Mouse (Mus musculus): ENCODE measurements around the gene Zdhhc11. TPM values are rescaled to one million over a fixed set of nuclear protein-coding genes. Genes with fewer than 3 reads are reported as not detected.

Gene Zdhhc11
- polyA plus RNA-seq, 2 experiments = not detected

- ATAC-seq (ENCODE audit: insufficient read depth) = peak; percentile 57
- H3K27ac ChIP-seq = peak overlapping the region; percentile 35; the same call in 1 of the 2 replicates
- peaks cover 6 to 10% of the 10 kb centered on the region in 2 experiments; a peak in 3 of 4 replicates for H3K4me1 ChIP-seq (replicated peaks; ENCODE audit: control insufficient read depth in 2 of 2, insufficient read depth in 2 of 2, low read length in 1 of 2)
- 36% methylated on average over 5 of the region's 5 CpGs for WGBS (ENCODE audit: insufficient replicate concordance)
- H3K4me2 ChIP-seq (ENCODE audit: low read depth) = peak overlapping the region; percentile 16
- no peaks in the 10 kb centered on the region for H3K36me3 ChIP-seq (replicated peaks; ENCODE audit: control insufficient read depth, insufficient read depth, low read depth)
- DNase-seq (ENCODE audit: low read depth in 3 of 3, low spot score in 3 of 3) = peak in 1 of 3 experiments; percentile 33
- H3K9me3 ChIP-seq (ENCODE audit: control insufficient read depth, low read length) = no peaks in the 10 kb centered on the region
- no peaks in the 10 kb centered on the region for H3K27me3 ChIP-seq (ENCODE audit: control insufficient read depth, insufficient read depth, low read length)
- TF ChIP-seq CTCF (IDR thresholded peaks at IDR 0.05; ENCODE audit: low read depth) (no peak), EP300 (IDR thresholded peaks at IDR 0.05; ENCODE audit: low read depth) (no peak)
- H3K9ac ChIP-seq (replicated peaks) = no peak overlapping the region
- no peak overlapping the region for H3K4me3 ChIP-seq (ENCODE audit: insufficient read depth in 1 of 2, low read depth in 2 of 2, low read length in 2 of 2)
These were observed 26.7 kb downstream of the Zdhhc11 start for GRCm38 (mm10) chr13:73990325-73990724.

- Histone ChIP-seq H3K9ac (replicated peaks) (no peak overlapping the region), H3K27ac (no peak overlapping the region; the same call in 1 of the 2 replicates), H3K9me3 (ENCODE audit: control insufficient read depth, low read length) (no peaks in the 10 kb centered on the region), H3K36me3 (replicated peaks; ENCODE audit: control insufficient read depth, insufficient read depth, low read depth) (no peaks in the 10 kb centered on the region), H3K4me3 (ENCODE audit: insufficient read depth in 1 of 2, low read depth in 2 of 2, low read length in 2 of 2) (no peak overlapping the region), H3K27me3 (ENCODE audit: control insufficient read depth, insufficient read depth, low read length) (no peaks in the 10 kb centered on the region), H3K4me2 (ENCODE audit: low read depth) (peak overlapping the region; percentile 16), H3K4me1 (replicated peaks; ENCODE audit: control insufficient read depth in 2 of 2, insufficient read depth in 2 of 2, low read length in 1 of 2) (peaks cover 6 to 10% of the 10 kb centered on the region in 2 experiments; a peak in 3 of 4 replicates)
- TF ChIP-seq CTCF (IDR thresholded peaks at IDR 0.05; ENCODE audit: low read depth) (no peak), EP300 (IDR thresholded peaks at IDR 0.05; ENCODE audit: low read depth) (peak; percentile 83)
- ATAC-seq (ENCODE audit: insufficient read depth) = peak; percentile 95
- 22% methylated on average over 2 of the region's 2 CpGs for WGBS (ENCODE audit: insufficient replicate concordance)
- peak; percentile 56 to 75 (median 59) for DNase-seq (ENCODE audit: low read depth in 3 of 3, low spot score in 3 of 3)
These were observed 27.1 kb downstream of the Zdhhc11 start for GRCm38 (mm10) chr13:73990761-73991160.

GRCm38 (mm10) chr13:73991267-73991666, 27.6 kb downstream of the Zdhhc11 start:
- no peaks in the 10 kb centered on the region for H3K27me3 ChIP-seq (ENCODE audit: control insufficient read depth, insufficient read depth, low read length)
- H3K4me1 ChIP-seq (replicated peaks; ENCODE audit: control insufficient read depth in 2 of 2, insufficient read depth in 2 of 2, low read length in 1 of 2) = peaks cover 6 to 10% of the 10 kb centered on the region in 2 experiments; a peak in 3 of 4 replicates
- H3K4me3 ChIP-seq (ENCODE audit: insufficient read depth in 1 of 2, low read depth in 2 of 2, low read length in 2 of 2) = no peak overlapping the region
- no peak for DNase-seq (ENCODE audit: low read depth in 3 of 3, low spot score in 3 of 3)
- no peak for ATAC-seq (ENCODE audit: insufficient read depth)
- H3K9ac ChIP-seq (replicated peaks) = no peak overlapping the region
- H3K27ac ChIP-seq = no peak overlapping the region
- no peaks in the 10 kb centered on the region for H3K36me3 ChIP-seq (replicated peaks; ENCODE audit: control insufficient read depth, insufficient read depth, low read depth)
- no peak for TF ChIP-seq CTCF (IDR thresholded peaks at IDR 0.05; ENCODE audit: low read depth)
- no peak for TF ChIP-seq EP300 (IDR thresholded peaks at IDR 0.05; ENCODE audit: low read depth)
- no peak overlapping the region for H3K4me2 ChIP-seq (ENCODE audit: low read depth)
- WGBS (ENCODE audit: insufficient replicate concordance) = 48% methylated on average over 5 of the region's 5 CpGs
- H3K9me3 ChIP-seq (ENCODE audit: control insufficient read depth, low read length) = no peaks in the 10 kb centered on the region

- Histone ChIP-seq H3K4me3 (ENCODE audit: insufficient read depth in 1 of 2, low read depth in 2 of 2, low read length in 2 of 2) (no peak overlapping the region), H3K9me3 (ENCODE audit: control insufficient read depth, low read length) (no peaks in the 10 kb centered on the region), H3K36me3 (replicated peaks; ENCODE audit: control insufficient read depth, insufficient read depth, low read depth) (no peaks in the 10 kb centered on the region), H3K27ac (no peak overlapping the region), H3K4me1 (replicated peaks; ENCODE audit: control insufficient read depth in 2 of 2, insufficient read depth in 2 of 2, low read length in 1 of 2) (peaks cover 0 to 2% of the 10 kb centered on the region in 2 experiments; a peak in 2 of 4 replicates), H3K9ac (replicated peaks) (no peak overlapping the region), H3K4me2 (ENCODE audit: low read depth) (no peak overlapping the region), H3K27me3 (ENCODE audit: control insufficient read depth, insufficient read depth, low read length) (no peaks in the 10 kb centered on the region)
- TF ChIP-seq CTCF (IDR thresholded peaks at IDR 0.05; ENCODE audit: low read depth) (no peak), EP300 (IDR thresholded peaks at IDR 0.05; ENCODE audit: low read depth) (no peak)
- no peak for ATAC-seq (ENCODE audit: insufficient read depth)
- WGBS (ENCODE audit: insufficient replicate concordance) = 50% methylated on average over 4 of the region's 4 CpGs
- no peak for DNase-seq (ENCODE audit: low read depth in 3 of 3, low spot score in 3 of 3)
These were observed 32.8 kb downstream of the Zdhhc11 start for GRCm38 (mm10) chr13:73996456-73996855.

GRCm38 (mm10) chr13:74000519-74000918, 36.9 kb downstream of the Zdhhc11 start:
- no peaks in the 10 kb centered on the region for H3K36me3 ChIP-seq (replicated peaks; ENCODE audit: control insufficient read depth, insufficient read depth, low read depth)
- no peak overlapping the region for H3K27ac ChIP-seq
- no peaks in the 10 kb centered on the region for H3K9me3 ChIP-seq (ENCODE audit: control insufficient read depth, low read length)
- ATAC-seq (ENCODE audit: insufficient read depth) = no peak
- no peak for DNase-seq (ENCODE audit: low read depth in 3 of 3, low spot score in 3 of 3)
- no peak for TF ChIP-seq CTCF (IDR thresholded peaks at IDR 0.05; ENCODE audit: low read depth)
- TF ChIP-seq EP300 (IDR thresholded peaks at IDR 0.05; ENCODE audit: low read depth) = no peak
- no peaks in the 10 kb centered on the region for H3K27me3 ChIP-seq (ENCODE audit: control insufficient read depth, insufficient read depth, low read length)
- no peak overlapping the region for H3K4me2 ChIP-seq (ENCODE audit: low read depth)
- H3K4me3 ChIP-seq (ENCODE audit: insufficient read depth in 1 of 2, low read depth in 2 of 2, low read length in 2 of 2) = no peak overlapping the region
- H3K4me1 ChIP-seq (replicated peaks; ENCODE audit: control insufficient read depth in 2 of 2, insufficient read depth in 2 of 2, low read length in 1 of 2) = peaks cover 2 to 3% of the 10 kb centered on the region in 2 experiments; a peak in 1 of 4 replicates
- H3K9ac ChIP-seq (replicated peaks) = no peak overlapping the region
